Mouse (Mus musculus) heart, postnatal 14 days (tissue): Measurements from ENCODE around the gene Ifnab. TPM values are rescaled to one million over a fixed set of nuclear protein-coding genes. Genes with fewer than 3 reads are reported as not detected.

Source experiments
- DNase-seq, 2 experiments: peaks; one replicate each; pipeline ENCODE4 v3.0.0; 2021 to 2022
- intact Hi-C: fragments of 180-260 bp; cut with DNase I; formaldehyde crosslinking; loops from one replicate; pipeline ENCODE4 v1.15.1; 2025
- long read RNA-seq, 2 experiments: library from polyadenylated mRNA; stranded (forward); transcript quantifications; one replicate each; pipeline ENCODE4 v2.0.0; 2021
- total RNA-seq, 2 experiments: library from RNA; stranded (reverse); gene quantifications; 2 replicates each; pipeline ENCODE4 v1.2.3; 2021

The Ifnab gene
- not detected for total RNA-seq
- long read RNA-seq, experiment 1: 0 reads
- long read RNA-seq, experiment 2: 0 reads

DNA sequence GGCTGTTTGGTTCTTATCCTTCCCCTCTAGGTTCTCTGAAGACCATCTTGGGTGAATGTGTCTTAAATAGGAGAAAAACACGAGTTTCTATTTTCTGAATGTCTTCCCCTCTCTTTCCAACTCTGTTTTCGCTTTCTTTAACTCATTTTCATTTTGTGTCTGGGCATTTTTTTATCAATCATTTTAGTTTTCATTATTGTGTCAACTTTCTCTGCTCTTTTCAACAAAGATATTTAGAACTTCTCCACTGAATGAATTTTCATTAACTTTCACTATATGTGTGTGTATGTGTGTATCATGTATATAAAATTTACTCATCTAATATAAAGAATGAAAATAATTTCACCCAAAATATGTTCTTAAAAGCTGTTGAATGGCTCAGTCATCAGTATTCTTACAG, at the start of gene Ifnab:
Ifnab (minus strand) TSS at position 101 of the 400 bp plus-strand sequence.
- intact Hi-C loops: no loop called here
- no peak for DNase-seq

DNA sequence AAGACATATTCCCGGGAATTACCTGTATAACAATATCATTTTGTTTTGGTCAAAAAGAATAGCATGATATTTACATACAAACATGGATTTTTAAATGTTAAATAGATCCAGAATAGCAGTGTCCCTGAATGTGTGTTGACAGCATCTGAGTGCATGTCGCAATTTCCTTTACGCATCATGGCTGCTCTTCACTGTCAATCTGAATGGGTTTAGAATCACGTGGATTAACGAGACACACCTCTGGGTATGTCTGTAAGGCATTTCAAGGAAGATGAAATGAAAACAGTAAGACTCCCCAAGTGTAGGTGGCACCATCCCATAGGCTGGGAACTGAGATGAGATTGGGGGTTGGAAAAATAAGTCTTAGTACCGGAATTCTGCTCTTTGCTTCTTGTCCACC, 47.9 kb upstream of the Ifnab start:
- no peak for DNase-seq
- intact Hi-C loops: no loop called here

DNA sequence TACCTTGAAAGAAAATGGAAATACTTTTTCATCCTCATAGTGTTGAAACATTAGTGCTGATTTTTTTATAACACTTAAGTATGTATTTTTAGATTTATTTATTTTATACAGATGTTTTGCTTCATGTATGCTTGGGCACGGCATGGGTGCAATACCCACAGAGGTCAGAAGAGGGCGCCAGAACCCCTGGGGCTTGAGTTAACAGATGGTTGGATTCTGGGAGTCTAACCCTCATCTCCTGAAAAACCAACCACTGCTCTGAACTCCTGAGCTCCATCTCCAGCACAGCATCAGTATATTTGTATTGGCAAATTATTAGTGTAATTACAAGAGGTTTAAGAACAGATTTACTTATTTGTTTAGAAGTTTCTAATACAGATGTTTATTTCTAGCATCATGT, 47.3 kb upstream of the Ifnab start:
- intact Hi-C loops: no loop called here
- peak; percentile 75 to 85 for DNase-seq

DNA sequence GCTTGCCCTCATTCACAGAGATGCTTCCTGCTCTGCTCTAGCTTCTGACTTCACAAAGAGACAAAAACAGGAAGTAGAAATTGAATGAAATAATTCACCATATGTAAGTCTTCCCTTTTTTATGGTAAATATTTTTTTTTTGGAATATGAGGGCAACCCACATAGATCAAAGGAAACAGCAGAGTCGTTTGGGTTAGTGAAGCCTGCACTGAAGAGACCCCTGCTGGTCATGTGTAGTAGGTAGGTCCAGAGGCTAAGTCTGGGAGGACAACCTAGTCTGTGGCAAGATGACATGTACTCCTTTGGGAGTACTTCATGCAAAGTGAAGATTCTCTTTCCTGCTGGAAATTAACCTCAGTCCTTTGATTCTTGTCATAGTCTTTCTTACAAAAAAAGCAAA, 36.2 kb upstream of the Ifnab start:
- peak; percentile 40 to 55 for DNase-seq
- intact Hi-C loops: loop anchor here (1.0 kb wide), 1 partner anchor 31 kb away; no protein-coding TSS in a partner anchor

DNA sequence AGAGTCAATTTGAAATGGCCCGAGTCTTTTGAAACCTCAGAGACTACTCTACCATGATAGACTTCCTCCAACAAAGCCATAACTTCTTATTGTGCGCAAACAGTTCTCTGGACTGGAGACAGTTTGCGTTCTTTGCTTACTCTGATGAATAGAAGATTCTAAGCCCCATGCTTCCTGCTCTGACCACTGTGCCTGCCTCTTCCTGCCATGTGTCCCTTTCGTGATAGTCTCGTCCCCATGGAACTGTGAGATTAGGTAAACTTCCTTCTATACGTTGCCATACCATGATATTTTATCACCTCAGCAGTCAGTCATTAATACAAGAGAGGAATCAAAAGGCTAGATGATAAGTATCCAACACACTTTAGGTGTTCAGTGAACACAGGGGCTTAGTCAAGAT, 35.6 kb upstream of the Ifnab start:
- DNase-seq: no peak
- intact Hi-C loops: loop anchor here (1.0 kb wide), 1 partner anchor 30 kb away; no protein-coding TSS in a partner anchor

DNA sequence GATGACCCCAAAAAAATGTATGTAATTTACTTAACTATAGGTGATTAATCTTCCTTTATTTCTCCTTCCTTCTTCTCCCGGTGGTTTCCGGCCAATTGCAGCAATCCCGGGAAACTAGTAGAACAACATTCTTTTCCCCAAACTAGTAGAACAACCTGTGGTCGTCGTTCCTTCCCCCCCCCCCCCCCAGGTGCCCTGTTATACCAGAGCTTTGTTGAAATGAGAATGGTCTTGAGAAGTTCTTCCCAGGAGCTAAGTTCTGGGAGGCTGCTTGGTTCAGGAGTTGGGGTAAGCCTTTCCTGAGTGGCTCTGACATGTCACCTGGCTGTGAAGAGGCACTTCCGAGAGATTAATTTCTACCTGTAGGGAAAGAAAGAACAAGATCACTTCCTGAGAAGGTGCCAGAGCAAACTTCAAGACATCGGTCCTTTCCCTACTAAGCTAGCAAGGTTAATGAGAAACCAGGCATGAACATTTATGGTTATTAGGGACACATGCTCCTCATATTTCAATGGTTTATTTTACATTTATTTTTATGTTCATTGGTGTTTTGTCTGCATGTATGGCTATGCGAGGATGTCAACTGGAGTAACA, 32.4 kb upstream of the Ifnab start:
- DNase-seq: no peak
- intact Hi-C loops: no loop called here

DNA sequence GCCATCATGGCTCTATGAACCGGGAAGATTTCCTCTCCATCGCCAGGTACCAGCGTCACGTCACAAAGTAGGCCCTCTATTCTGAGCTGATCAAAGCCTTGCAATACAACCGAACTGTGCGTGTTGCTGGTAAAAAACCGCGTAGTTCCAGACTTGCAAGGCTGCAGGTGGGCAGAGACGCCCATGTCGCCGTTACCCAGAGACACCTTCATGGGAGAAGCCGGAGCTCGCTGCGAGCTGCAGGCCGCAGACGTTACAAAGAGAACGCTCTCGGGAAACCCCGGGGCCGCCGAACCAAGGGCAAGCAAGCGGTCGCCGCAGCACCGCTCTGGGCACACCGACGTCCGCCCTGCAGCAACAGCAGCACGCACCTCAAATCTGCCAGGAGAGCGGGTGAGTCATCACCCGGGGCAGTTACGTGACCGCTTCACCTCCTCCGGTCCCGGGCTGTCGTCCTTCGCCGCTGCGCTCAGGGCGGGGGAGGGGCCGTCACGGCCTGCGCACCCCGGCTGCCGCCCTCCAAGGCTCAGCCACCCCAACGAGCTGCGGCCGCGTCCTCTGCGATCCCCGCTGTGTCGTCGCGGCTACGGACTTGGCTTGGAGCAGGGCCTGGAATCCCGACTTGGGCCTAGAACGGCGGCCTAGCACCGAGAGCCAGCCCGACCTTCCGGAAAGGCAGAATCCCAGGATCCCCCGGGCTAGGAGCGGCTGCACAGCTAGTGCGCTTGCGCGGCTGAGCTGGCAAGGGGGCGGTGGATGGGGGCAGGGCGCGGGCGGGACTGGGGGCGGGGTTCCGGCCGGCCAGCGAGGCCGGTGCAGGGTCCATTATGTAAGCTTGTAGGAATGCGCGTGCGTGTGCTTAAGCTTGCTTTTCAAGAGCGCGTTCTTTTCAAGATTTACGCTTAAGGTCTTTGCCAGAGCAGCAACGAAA, 30.9 kb upstream of the Ifnab start, which contains the start of the genes Gm26566 and Klhl9:
Gm26566 (plus strand) TSS at position 15 of the 931 bp plus-strand sequence.
Klhl9 (minus strand) TSS at position 675 of the 931 bp plus-strand sequence.
- peak; percentile 93 to 95 for DNase-seq
- intact Hi-C loops: no loop called here

DNA sequence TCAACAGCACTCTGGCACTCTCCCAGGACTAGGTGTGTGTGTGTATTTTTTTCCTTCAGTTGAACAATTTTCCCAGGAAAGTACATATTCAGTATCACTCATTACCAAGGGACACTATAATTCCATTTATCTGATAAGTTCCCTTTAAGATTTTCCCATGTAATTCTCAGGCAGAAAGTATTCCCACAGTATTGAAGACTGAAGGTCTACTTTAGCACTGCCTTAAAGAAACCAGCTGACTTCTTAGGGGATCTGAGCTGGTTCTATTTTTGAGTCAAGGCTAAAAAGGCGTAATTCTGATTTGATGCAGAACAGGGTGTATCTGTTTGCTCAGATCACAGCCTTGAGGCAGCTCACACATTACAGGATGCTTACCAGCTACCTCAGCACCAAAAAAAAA, 27.6 kb upstream of the Ifnab start:
- DNase-seq: no peak
- intact Hi-C loops: no loop called here

DNA sequence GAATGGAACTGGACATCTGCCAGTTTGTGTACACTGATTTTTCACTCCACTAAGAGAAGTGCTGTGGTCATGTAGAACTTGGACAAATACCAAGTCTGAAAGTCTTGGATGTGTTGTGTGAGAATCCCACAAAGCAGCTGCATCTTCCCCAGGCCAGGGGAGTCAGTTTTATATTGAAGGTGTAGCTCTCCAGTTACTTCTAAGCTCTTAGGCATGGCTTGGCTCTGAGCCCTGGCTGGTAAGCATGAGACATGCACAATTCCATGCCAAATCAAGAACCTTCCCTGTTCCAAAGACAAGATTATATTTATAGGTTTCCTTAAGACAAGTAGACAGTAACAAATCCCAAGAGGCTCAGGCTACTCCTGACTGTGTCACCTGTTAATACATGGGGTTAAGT, 23.9 kb upstream of the Ifnab start:
- intact Hi-C loops: no loop called here
- no peak for DNase-seq

DNA sequence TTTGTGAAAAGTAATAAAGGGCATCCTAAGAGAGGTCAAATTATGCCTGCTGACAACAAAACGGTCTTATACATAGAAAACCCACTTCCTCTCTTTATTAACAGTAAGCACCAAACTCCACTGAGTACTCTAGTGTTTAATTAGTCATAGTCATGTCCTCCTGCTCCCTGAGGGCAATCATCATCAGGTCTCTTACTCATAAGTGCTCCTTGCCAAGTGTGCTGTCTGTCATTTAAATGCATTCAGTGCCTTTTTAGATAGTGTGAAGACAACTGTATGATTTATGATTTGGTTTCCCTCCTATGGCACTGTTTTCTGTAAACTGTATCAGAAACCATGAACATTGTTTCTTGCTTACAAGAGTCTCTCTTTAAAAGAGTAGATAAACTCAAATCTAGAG, 23.1 kb upstream of the Ifnab start:
- intact Hi-C loops: no loop called here
- no peak for DNase-seq

DNA sequence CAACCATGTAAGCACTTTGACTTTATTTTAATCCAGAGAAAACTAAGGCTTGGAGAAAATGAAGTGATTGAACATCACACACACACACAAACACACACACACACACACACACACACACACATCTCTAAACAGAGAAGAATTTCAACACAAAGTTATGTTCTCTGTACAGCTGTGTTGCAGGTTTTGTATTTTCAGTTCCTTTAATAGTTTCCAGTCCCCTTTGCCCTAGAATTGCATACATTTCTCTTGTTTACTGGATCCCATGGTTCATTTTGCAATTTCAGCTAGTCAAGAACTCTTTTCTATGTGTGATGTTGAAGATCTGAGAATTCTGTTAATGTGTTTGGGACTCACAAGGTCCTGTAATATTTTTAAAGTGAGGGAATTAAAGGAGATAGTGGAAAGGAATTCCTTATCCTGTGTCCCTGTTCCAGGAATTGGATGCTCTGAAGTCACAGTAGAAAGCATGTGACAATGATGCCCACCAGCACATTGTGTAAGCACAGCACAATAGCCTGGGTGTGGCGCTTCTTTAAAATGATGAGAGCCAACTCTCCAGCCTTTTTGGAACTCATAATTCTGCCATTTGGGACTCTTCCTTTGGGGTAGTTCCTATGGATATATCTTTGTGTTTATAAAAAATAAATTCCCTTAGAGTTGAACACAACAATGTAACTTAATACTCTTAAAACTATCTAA, 16.1 kb upstream of the Ifnab start:
- DNase-seq: no peak
- intact Hi-C loops: no loop called here

DNA sequence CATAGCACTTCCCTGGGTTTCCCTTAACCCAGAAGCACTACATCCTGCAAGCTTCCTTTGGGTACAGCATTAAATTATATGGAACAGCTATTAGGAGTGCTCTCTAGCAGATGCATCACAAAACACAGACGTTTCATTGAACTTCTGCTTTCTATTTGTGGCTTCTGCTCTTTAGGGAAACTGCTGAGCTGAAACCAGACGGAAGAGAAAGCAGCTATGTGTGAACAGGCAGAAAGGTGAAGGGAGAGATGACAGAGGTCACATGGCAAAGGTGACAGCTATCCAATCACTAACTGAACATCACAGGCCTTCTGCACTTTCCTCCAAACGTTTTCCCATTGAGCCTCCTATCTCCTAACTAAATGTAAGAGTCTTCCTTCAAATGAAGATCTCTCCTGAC, 14.8 kb upstream of the Ifnab start:
- DNase-seq: no peak

DNA sequence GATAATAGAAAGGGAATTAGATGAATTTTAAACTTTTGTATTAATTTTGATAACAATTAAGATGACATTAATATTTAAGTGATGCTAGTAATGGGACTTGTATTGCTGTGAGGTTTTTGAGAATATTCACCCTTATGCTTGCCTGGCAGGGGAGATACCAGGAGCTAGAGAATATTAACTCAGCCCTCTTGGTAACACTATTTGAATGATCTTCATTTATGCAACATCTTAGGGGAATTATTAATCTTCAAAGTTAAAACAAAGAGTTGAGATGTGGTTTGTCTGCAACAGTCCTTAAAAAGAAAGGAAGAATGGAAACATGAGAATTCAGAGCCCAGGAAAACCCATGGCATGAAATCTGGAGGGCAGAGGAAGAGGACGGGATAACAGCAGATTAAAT, 8.1 kb upstream of the Ifnab start:
- intact Hi-C loops: no loop called here
- no peak for DNase-seq

More for the DNA sequence above, 14.8 kb upstream of the Ifnab start:
- intact Hi-C loops: no loop called here

DNA sequence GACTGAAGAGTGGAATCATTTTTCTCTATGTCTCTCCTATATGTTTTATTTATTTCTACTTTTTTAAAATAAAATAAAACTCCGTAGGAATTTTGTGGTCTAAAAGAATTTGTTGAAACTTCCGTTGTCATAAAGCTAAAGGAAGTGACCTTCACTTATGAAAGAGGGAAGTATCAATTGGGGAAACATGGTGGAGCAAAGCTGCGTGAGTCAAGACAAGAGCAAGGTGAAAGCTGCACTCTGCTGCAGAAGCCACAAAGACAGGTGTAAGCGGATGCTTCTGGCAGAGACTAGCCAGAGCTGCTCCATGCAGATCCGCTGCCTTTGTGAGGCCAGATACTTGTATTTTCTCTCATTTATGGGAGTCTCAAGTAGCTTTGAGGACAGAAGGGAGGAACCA, 7.6 kb upstream of the Ifnab start:
- intact Hi-C loops: no loop called here
- DNase-seq: no peak

DNA sequence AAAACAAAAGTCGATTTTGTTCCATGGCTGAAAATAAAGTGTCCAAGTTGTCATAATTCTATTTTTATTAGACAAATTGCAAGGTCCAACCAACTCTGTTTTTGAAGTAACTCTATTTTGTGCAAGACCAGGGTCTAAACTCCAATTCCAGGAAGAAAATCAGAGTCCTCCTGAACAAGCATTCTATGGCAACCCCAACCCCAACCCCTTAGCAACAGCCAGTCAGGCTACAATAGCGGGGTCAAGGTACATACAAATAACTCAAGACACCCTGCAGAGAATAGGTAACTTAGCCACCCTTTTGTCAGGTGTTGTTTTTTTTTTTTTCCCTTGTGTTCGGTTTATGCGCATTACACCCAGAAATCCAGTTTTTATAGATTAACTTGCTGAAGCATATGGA, 6.6 kb upstream of the Ifnab start:
- no peak for DNase-seq
- intact Hi-C loops: no loop called here

DNA sequence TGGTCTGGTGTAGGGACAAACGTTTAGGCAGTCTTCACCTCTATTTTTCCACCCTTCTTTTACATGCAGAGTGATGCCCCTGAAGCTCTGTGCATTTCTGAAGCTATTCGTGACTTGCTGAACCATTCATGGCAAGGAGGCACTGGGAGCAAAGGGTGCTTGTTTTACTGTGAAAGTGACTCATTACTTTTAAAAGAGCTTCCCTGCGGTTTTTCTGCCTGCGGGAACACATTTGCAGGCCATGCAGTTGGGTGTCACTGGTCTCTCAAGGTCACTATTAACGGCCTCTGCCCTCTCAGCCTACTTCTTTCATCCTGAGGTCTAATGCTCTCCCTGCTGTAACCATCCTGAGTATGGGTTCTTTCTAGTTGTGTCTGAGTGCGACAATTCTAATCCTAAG, 5.9 kb upstream of the Ifnab start:
- DNase-seq: no peak
- intact Hi-C loops: no loop called here

DNA sequence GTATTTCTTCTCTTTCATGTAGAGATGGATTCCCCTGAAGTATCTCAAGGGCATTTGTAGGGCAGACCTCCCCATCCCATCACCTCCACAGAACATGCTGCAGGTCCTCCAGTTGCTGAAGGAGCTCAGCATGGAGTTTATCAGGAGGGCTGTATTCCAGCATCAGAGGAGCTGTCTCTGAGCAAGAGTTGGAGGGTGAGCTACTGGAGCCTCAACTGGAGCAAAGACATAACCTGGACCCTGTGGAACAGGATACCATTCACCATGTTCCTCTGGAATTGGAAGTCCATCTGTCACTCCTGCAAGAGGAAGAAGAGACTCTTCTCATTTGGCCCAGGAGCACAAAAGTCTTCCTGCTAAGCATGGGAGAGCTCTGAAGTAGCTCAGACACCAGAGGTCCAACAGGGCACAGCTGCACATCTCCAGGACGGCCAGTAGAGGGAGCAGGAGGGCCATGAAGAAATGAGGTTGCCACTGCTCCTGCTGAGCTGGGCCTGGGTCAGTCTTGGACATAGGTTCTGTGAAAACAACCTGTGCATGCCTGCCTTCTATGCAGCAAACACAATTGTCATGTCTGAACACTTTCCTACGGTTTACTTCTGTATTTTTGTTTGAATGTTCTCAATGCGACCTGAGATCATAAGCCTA, 5.2 kb upstream of the Ifnab start:
- DNase-seq: peak; percentile 81 to 88
- intact Hi-C loops: loop anchor here (1.0 kb wide), 1 partner anchor 31 kb away; no protein-coding TSS in a partner anchor

DNA sequence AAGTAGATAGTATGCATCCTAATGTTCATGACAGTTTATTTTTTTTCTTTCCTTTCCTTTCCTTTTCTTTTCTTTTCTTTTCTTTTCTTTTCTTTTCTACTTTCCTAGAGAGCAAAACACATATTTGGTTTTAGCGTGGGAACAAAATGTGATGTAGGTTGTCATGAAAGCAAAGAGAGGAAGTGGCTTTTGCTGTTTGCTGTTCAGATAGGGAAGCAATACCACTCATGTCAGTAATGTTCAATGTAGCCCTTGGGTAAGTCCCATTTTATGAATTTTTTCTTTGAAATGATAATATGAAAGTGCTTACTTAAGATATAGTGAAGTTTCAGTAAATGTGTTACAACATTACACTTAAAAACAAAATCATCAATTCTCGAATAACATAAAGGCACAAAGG, 2.2 kb upstream of the Ifnab start:
- DNase-seq: no peak
- intact Hi-C loops: no loop called here

DNA sequence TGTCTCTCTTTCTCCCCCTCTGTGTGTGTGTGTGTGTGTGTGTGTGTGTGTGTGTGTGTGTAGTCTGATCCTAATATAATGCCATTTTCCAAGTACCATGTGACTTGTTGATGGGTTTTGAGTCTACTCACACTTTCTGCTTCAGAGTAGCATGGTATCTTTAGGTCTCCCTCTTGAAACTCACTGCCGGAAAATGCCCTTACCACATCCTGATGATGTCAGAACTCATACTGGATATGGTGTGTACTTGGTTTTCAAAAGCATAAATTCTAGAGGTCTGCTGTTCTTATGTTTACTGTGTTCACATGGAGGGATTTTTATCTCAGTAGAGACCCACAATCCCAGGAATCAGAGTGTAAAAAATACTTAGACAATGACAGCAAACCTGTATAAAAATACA, 1.4 kb upstream of the Ifnab start:
- intact Hi-C loops: no loop called here
- DNase-seq: no peak

DNA sequence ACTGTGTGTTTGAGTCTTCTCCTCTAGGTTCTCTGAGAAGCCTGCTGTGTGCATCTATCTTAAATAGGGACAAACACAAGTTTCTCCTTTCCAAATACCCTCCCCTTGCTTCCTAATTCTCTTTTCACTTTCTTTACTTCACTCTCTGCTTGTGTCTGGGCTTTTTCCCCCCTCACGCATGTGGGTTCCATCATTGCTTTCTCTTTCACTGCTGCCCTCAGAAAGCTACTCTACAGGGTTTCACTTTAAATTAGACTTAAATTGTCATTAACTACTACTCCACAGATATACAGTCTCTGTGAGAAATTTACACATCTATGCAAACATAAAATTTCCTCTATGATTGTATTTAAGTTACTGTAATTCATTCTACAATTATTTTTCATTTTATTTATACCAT, 7.3 kb downstream of the Ifnab start, which contains the start of gene Ifna2:
Ifna2 (minus strand) TSS at position 101 of the 400 bp plus-strand sequence.
- DNase-seq: no peak
- intact Hi-C loops: loop anchor here (5.0 kb wide), 1 partner anchor 133 kb away; the partner anchor contains the start of genes Ifna11 and Ifna7
